Mouse (Mus musculus): ENCODE measurements around the gene Cdc37l1. TPM values are rescaled to one million over a fixed set of nuclear protein-coding genes. Genes with fewer than 3 reads are reported as not detected.

The Cdc37l1 gene
- polyA plus RNA-seq, 1 experiment from 2014 or later: 37.2 TPM

Other genes starting within 250 kb of the Cdc37l1 start
- 0.52 and 0.65 TPM in 2 replicates for gene Slc1a1, start 155.3 kb upstream of the Cdc37l1 start, polyA plus RNA-seq (2016; fragmentation: Nextera tagmentation; extraction: Ambion mirVana)
- 3.0 and 3.4 TPM in 2 replicates for gene Plpp6, start 26.4 kb upstream of the Cdc37l1 start, polyA plus RNA-seq (2016; fragmentation: Nextera tagmentation; extraction: Ambion mirVana)
- gene 4430402I18Rik, start 22.6 kb upstream of the Cdc37l1 start, polyA plus RNA-seq (2016; fragmentation: Nextera tagmentation; extraction: Ambion mirVana): 0.25 and 0.46 TPM in 2 replicates
- 82.9 and 85.3 TPM in 2 replicates for gene Ak3, start 57.6 kb downstream of the Cdc37l1 start, polyA plus RNA-seq (2016; fragmentation: Nextera tagmentation; extraction: Ambion mirVana)
- gene Rcl1, start 111.0 kb downstream of the Cdc37l1 start, polyA plus RNA-seq (2016; fragmentation: Nextera tagmentation; extraction: Ambion mirVana): 86.9 and 91.6 TPM in 2 replicates